Mouse (Mus musculus): ENCODE measurements around the gene Crtc3. TPM values are rescaled to one million over a fixed set of nuclear protein-coding genes. Genes with fewer than 3 reads are reported as not detected.

Crtc3 gene
- total RNA-seq, 2 experiments from 2014 or later, result 21.0 to 24.4 TPM

DNA sequence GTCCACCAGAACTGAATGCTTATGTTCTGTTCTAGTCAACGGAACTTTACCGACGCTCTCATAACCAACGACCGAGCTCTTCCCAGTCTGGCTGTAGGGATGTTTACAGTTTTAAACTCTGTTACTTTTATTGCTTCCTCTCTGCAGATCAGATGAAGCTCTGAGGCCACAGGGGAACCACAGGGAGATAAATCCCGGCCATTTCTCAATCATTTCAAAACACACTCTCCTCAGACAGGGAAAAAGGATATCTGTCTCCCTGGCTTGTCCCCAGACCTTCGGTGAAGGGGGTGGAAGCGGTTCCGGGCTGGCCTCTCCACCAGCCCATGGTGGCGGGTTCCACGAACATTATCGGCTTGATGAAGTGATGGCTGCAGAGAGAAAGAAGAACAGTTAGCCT, 59.3 kb downstream of the Crtc3 start:
- no peak for TF ChIP-seq CTCF (conservative IDR thresholded peaks at IDR 0.05)
- DNase-seq (ENCODE audit: low spot score in 2 of 2), result no peak
- Histone ChIP-seq H3K27ac (peak overlapping the region; percentile 61), H3K4me3 (no peak overlapping the region; the same call in 1 of the 2 replicates)

DNA sequence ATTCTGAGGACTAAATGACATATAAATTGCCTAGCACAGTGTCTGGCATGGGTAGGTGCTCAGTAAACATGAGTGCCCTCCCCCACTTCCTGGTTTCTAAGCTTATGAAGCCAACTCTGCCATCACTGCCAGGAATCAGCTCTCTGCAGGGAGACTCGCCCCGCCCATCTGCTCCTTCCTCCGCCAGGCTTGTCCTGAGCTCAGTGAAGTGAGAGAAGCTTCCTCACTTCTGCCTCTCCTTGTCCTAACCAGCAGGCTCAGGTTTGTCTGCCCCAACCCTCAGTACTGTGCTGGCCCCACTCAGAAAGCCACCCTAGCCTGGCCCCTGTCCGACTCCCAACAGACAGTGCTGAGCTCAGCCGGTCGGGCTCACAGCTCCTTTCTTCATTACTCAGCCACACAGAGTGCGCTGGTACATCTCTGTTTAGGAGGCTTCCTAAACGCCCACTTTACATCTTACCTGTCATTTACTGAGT, 59.9 kb downstream of the Crtc3 start:
- DNase-seq (ENCODE audit: low spot score in 2 of 2), result peak; percentile 46 to 76
- Histone ChIP-seq H3K27ac (peak overlapping the region; percentile 61), H3K4me3 (no peak overlapping the region; the same call in 1 of the 2 replicates)
- TF ChIP-seq CTCF (conservative IDR thresholded peaks at IDR 0.05), result no peak

DNA sequence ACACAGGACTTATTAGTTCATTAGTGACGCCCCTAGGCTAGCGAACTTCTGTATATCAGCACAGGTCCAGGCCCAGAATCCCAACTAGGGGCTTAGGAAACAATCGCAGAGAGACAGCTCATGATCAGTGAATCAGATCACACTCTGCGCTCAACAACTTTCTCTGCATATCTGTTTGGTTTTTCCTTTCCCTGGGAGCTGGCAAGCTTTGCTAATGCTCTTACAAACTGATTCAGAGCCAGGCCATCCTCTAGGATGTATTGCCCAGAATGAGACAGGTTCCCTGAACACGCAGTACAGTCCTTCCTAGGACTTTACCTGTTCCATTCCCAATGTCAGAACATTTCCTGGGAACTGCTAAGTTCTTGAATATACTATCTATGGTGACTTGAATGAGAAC, 61.7 kb downstream of the Crtc3 start:
- H3K4me3 ChIP-seq, result no peak overlapping the region
- TF ChIP-seq CTCF (conservative IDR thresholded peaks at IDR 0.05), result no peak
- no peak for DNase-seq (ENCODE audit: low spot score in 2 of 2)
- no peak overlapping the region for H3K27ac ChIP-seq

DNA sequence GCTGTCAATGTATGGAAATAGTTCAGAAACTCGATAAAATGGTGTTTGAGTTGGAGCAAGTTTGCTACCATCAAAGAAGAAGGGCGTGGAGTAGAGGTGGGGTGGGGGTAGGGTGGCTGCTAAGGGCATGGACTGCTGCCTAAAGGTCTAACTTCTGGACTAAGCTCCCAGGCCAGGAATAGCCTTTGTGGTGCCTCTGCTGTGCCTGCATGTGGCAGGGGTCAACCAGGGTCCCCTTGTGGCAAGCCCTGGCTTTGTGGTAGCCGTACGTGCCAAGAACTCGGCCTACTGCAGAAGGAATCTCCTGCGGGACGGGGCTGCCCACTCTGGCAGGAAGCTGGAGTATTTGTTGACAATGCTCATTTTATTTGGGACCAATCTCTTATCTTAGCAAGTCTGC, 62.8 kb downstream of the Crtc3 start:
- H3K27ac ChIP-seq, result no peak overlapping the region
- no peak overlapping the region for H3K4me3 ChIP-seq
- TF ChIP-seq CTCF (conservative IDR thresholded peaks at IDR 0.05), result no peak
- DNase-seq (ENCODE audit: low spot score in 2 of 2), result no peak

GRCm38 (mm10) chr7:80623276-80623675, 65.4 kb downstream of the Crtc3 start:
- TF ChIP-seq CTCF (conservative IDR thresholded peaks at IDR 0.05), result no peak
- no peak overlapping the region for H3K4me3 ChIP-seq
- DNase-seq (ENCODE audit: low spot score in 2 of 2), result no peak
- H3K27ac ChIP-seq, result no peak overlapping the region

GRCm38 (mm10) chr7:80616096-80616495, 72.6 kb downstream of the Crtc3 start:
- no peak for DNase-seq (ENCODE audit: low spot score in 2 of 2)

DNA sequence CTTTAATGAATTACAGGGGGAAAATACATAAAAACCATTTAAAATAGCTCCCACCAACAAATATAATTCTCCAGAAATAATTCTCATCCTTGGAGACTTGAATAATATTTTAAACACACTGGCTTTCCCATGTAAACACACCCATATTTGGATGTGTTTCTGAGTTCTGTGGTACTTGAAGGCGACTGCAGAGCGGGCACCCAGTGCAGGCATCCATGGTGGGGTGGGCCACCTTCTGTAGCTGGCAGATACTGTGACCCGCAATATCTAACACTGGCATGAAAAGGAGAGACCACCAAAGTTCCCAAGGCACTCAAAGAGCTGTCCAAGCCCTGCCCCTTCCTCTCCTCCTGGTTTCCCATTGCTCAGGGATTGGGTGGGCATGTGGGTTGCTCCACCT, 74.6 kb downstream of the Crtc3 start:
- DNase-seq (ENCODE audit: low spot score in 2 of 2), result no peak
- no peak overlapping the region for H3K4me3 ChIP-seq
- H3K27ac ChIP-seq, result 0 out of 2 replicates have a peak overlapping the region, but pooled peaks have one; percentile 7
- no peak for TF ChIP-seq CTCF (conservative IDR thresholded peaks at IDR 0.05)

More at GRCm38 (mm10) chr7:80616096-80616495, 72.6 kb downstream of the Crtc3 start:
- H3K27ac ChIP-seq, result no peak overlapping the region
- no peak overlapping the region for H3K4me3 ChIP-seq
- peak; percentile 51 for TF ChIP-seq CTCF (conservative IDR thresholded peaks at IDR 0.05)

DNA sequence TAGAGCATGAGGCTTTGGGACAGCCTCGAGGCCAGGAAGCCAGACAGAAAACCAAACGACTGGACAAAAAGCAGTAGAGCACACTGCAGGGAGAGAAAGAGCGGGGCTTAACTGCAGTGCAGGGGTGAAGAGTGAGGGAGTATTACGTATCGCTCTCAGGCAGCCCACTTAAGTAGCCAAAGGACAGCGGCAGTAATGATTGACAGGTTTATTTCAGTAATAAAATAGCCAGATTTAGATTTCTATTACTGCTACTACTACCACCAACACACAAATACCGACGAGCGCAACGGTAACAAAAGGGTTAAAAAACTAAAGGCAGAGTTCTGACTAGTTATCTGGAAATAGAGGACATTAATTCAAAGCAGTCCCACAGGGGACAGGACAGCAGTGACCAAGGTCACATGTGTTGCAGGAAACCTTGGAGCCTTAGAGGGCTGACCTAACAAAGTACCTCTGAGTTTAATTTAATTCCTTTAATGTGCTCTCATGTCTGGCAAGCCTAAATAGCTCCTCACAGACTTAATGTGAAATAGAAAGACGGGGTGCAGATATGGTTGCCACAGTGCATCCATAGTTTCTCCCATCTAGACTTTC, 76.4 kb downstream of the Crtc3 start:
- Histone ChIP-seq H3K27ac (peak overlapping the region; percentile 53; the same call in 1 of the 2 replicates), H3K4me3 (no peak overlapping the region)
- DNase-seq (ENCODE audit: low spot score in 2 of 2), result no peak
- no peak for TF ChIP-seq CTCF (conservative IDR thresholded peaks at IDR 0.05)

- TF ChIP-seq CTCF (conservative IDR thresholded peaks at IDR 0.05), result no peak
- peak overlapping the region; percentile 53; the same call in 1 of the 2 replicates for H3K27ac ChIP-seq
Measured at GRCm38 (mm10) chr7:80611646-80612045, 77.0 kb downstream of the Crtc3 start.

GRCm38 (mm10) chr7:80607503-80607902, 81.2 kb downstream of the Crtc3 start:
- no peak for DNase-seq (ENCODE audit: low spot score in 2 of 2)

More at GRCm38 (mm10) chr7:80611646-80612045, 77.0 kb downstream of the Crtc3 start:
- no peak for DNase-seq (ENCODE audit: low spot score in 2 of 2)
- H3K4me3 ChIP-seq, result no peak overlapping the region

GRCm38 (mm10) chr7:80606435-80606834, 82.2 kb downstream of the Crtc3 start:
- Histone ChIP-seq H3K27ac (no peak overlapping the region), H3K4me3 (no peak overlapping the region)
- TF ChIP-seq CTCF (conservative IDR thresholded peaks at IDR 0.05), result peak; percentile 48
- DNase-seq (ENCODE audit: low spot score in 2 of 2), result no peak

More at GRCm38 (mm10) chr7:80607503-80607902, 81.2 kb downstream of the Crtc3 start:
- no peak overlapping the region for H3K4me3 ChIP-seq
- no peak for TF ChIP-seq CTCF (conservative IDR thresholded peaks at IDR 0.05)
- H3K27ac ChIP-seq, result no peak overlapping the region

DNA sequence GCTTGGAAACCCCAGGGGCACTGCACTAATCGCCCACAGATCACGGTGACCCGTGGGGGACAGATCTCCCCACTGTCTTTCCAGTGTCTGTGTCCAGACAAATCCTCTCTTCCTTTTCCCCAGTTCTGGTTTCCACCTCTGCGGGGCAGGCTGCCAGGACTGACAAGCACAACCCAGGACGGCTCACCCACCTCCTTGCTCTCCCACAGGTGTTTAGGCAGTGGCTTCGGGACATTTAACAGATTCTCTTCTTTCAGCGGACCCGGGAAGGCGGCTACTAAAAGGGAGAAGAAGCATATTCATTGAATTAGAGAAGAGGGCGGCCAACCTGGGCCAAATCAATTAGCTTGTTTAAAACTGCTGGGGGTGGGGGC, 83.1 kb downstream of the Crtc3 start:
- no peak overlapping the region for H3K27ac ChIP-seq
- TF ChIP-seq CTCF (conservative IDR thresholded peaks at IDR 0.05), result no peak
- no peak for DNase-seq (ENCODE audit: low spot score in 2 of 2)
- no peak overlapping the region for H3K4me3 ChIP-seq

GRCm38 (mm10) chr7:80604908-80605556, 83.6 kb downstream of the Crtc3 start:
- no peak overlapping the region for H3K27ac ChIP-seq

DNA sequence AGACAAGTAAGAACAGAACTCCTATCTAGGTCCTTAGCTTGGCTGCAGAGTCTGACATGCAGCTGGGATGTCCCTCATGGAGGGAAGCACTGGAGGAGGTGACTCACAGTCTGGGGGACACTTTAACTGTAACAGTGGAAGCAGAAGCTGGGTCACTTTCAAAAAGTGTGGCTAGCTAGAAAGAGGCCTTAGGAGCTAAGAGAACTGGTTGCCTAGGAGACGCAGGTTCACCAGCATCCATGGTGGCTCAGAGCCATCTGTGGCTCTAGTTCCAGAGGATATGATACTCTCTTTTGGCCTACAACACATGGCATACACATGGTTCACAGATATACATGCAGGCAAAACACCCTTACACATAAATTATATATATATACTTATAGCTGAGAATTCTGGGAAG, 86.1 kb downstream of the Crtc3 start:
- no peak for TF ChIP-seq CTCF (conservative IDR thresholded peaks at IDR 0.05)
- H3K4me3 ChIP-seq, result no peak overlapping the region
- no peak for DNase-seq (ENCODE audit: low spot score in 2 of 2)
- H3K27ac ChIP-seq, result no peak overlapping the region

More at GRCm38 (mm10) chr7:80604908-80605556, 83.6 kb downstream of the Crtc3 start:
- no peak for TF ChIP-seq CTCF (conservative IDR thresholded peaks at IDR 0.05)
- DNase-seq (ENCODE audit: low spot score in 2 of 2), result no peak
- no peak overlapping the region for H3K4me3 ChIP-seq
